Mouse (Mus musculus) liver, adult 2 months (tissue): ENCODE measurements around the gene Zfp580. TPM values are rescaled to one million over a fixed set of nuclear protein-coding genes. Genes with fewer than 3 reads are reported as not detected.
"Not testable (repeated sequence)": the region's sequence is repeated elsewhere in the genome, so short reads cannot be mapped to it uniquely, and the experiment has no call there.

ENCODE experiments used
- DNase-seq: peaks from one replicate; pipeline ENCODE4 v3.0.0-alpha.2; 2011; ENCODE audit warnings: low read depth, low spot score; ENCODE audit errors: extremely low read depth
- H3K27ac ChIP-seq: fragments of 200-500 bp; replicated peaks from 2 replicates; pipeline ENCODE4 v1.5.1; 2012; ENCODE audit warnings: low read depth, mild to moderate bottlenecking, control low read depth, inconsistent platforms, low read length; ENCODE audit not compliant: insufficient read depth
- H3K27me3 ChIP-seq: fragments of 200-500 bp; 2 replicates; pipeline ENCODE4 v1.6.1; 2012; ENCODE audit warnings: mild to moderate bottlenecking, moderate library complexity, low read length, inconsistent platforms; ENCODE audit not compliant: control insufficient read depth, insufficient read depth
- H3K36me3 ChIP-seq: fragments of 200-500 bp; 2 replicates; pipeline ENCODE4 v1.6.1; 2012; ENCODE audit warnings: low read length, inconsistent platforms; ENCODE audit not compliant: control insufficient read depth, insufficient read depth
- H3K4me1 ChIP-seq: fragments of 200-500 bp; 2 replicates; pipeline ENCODE4 v1.6.1; 2011; ENCODE audit warnings: low read length; ENCODE audit not compliant: control insufficient read depth, insufficient read depth
- H3K4me3 ChIP-seq: fragments of 200-500 bp; 2 replicates; pipeline ENCODE4 v1.5.1; 2011; ENCODE audit warnings: low read depth, mild to moderate bottlenecking, control low read depth, low read length, moderate library complexity; ENCODE audit not compliant: insufficient read depth
- H3K79me2 ChIP-seq: fragments of 200-500 bp; 2 replicates; pipeline ENCODE4 v1.6.1; 2012; ENCODE audit warnings: inconsistent platforms, mild to moderate bottlenecking, low read length, moderate library complexity; ENCODE audit not compliant: control insufficient read depth, insufficient read depth
- H3K9ac ChIP-seq: fragments of 200-500 bp; 2 replicates; pipeline ENCODE4 v1.6.1; 2012; ENCODE audit warnings: low read depth, mild to moderate bottlenecking, control low read depth, inconsistent platforms, low read length
- CTCF ChIP-seq: fragments of 200-500 bp; IDR thresholded peaks from 2 replicates; pipeline ENCODE4 v1.5.1; 2011; ENCODE audit warnings: low read depth, low read length, control low read depth
- POLR2A ChIP-seq: fragments of 200-500 bp; IDR thresholded peaks from 2 replicates; pipeline ENCODE4 v1.6.1; 2011; ENCODE audit warnings: low read length, control low read depth; ENCODE audit not compliant: insufficient read depth; ENCODE audit errors: extremely low read depth
- WGBS: fragments of 180-500 bp; shearing (Covaris S2); methylation state at CpG from one replicate; pipeline ENCODE4 v1.1.7; 2018; 5-methylcytosine and 5-hydroxymethylcytosine counted together
- polyA plus RNA-seq: library from polyadenylated mRNA; depleted of rRNA; stranded (reverse); fragments of >200 nt; gene quantifications from 2 replicates; pipeline ENCODE4 v1.2.3, GENCODE M21; 2012
- total RNA-seq: library from RNA; depleted of rRNA; stranded (reverse); fragments of >200 nt; gene quantifications from 2 replicates; pipeline ENCODE4 v1.2.3, GENCODE M21; 2014

The Zfp580 gene
- total and polyA plus RNA-seq, 2 experiments = 0.18 to 1.9 TPM

GRCm38 (mm10) chr7:5062360-5063001, 11.1 kb downstream of the Zfp580 start:
- H3K27me3 ChIP-seq = no peaks in the 10 kb centered on the region
- peak overlapping the region; percentile 84 for H3K9ac ChIP-seq
- WGBS = under 1% methylated on average over 49 of the region's 51 CpGs
- no peak for TF ChIP-seq CTCF
- TF ChIP-seq POLR2A = no peak
- H3K36me3 ChIP-seq = peaks cover 5% of the 10 kb centered on the region; the same call in 1 of the 2 replicates
- peaks cover 10% of the 10 kb centered on the region for H3K4me1 ChIP-seq
- H3K4me3 ChIP-seq = peak overlapping the region; percentile 74
- peak; percentile 68 for DNase-seq
- H3K27ac ChIP-seq = peak overlapping the region; percentile 79
- peaks cover 35% of the 10 kb centered on the region; the same call in 1 of the 2 replicates for H3K79me2 ChIP-seq

GRCm38 (mm10) chr7:5064886-5065285, 13.5 kb downstream of the Zfp580 start:
- WGBS = 79% methylated on average over 6 of the region's 6 CpGs
- no peak for DNase-seq
- Histone ChIP-seq H3K4me1 (peaks cover 10% of the 10 kb centered on the region), H3K79me2 (peaks cover 50% of the 10 kb centered on the region), H3K9ac (no peak overlapping the region), H3K27me3 (no peaks in the 10 kb centered on the region), H3K27ac (no peak overlapping the region), H3K36me3 (peaks cover 19% of the 10 kb centered on the region), H3K4me3 (no peak overlapping the region)
- no peak for TF ChIP-seq POLR2A
- TF ChIP-seq CTCF = no peak

- Histone ChIP-seq H3K36me3 (peaks cover 81% of the 10 kb centered on the region), H3K9ac (no peak overlapping the region), H3K27ac (no peak overlapping the region), H3K27me3 (no peaks in the 10 kb centered on the region), H3K4me3 (no peak overlapping the region), H3K79me2 (peaks cover 27% of the 10 kb centered on the region), H3K4me1 (no peaks in the 10 kb centered on the region)
- TF ChIP-seq POLR2A = no peak
- TF ChIP-seq CTCF = no peak
- 76% methylated on average over 1 of the region's 1 CpGs for WGBS
- DNase-seq = no peak
These were observed 22.2 kb downstream of the Zfp580 start for GRCm38 (mm10) chr7:5073586-5073985.

- TF ChIP-seq CTCF (no peak), POLR2A (no peak)
- Histone ChIP-seq H3K36me3 (peaks cover 74% of the 10 kb centered on the region), H3K27me3 (no peaks in the 10 kb centered on the region), H3K9ac (no peak overlapping the region), H3K27ac (no peak overlapping the region), H3K4me1 (no peaks in the 10 kb centered on the region), H3K79me2 (peaks cover 19% of the 10 kb centered on the region), H3K4me3 (no peak overlapping the region)
- DNase-seq = no peak
- 89% methylated on average over 5 of the region's 5 CpGs for WGBS
These were observed 23.6 kb downstream of the Zfp580 start for GRCm38 (mm10) chr7:5074984-5075383.

GRCm38 (mm10) chr7:5076931-5077330, 25.6 kb downstream of the Zfp580 start:
- DNase-seq = no peak
- Histone ChIP-seq H3K36me3 (peaks cover 55% of the 10 kb centered on the region), H3K27ac (no peak overlapping the region), H3K9ac (no peak overlapping the region), H3K4me1 (peaks cover 9% of the 10 kb centered on the region), H3K79me2 (peaks cover 16% of the 10 kb centered on the region), H3K4me3 (no peak overlapping the region), H3K27me3 (no peaks in the 10 kb centered on the region)
- WGBS = 89% methylated on average over 2 of the region's 2 CpGs
- TF ChIP-seq CTCF (no peak), POLR2A (no peak)

GRCm38 (mm10) chr7:5079365-5080009, 28.1 kb downstream of the Zfp580 start:
- not testable (repeated sequence) for DNase-seq, H3K27me3 ChIP-seq
- peaks cover 23% of the 10 kb centered on the region for H3K79me2 ChIP-seq
- 48% methylated on average over 9 of the region's 13 CpGs for WGBS
- H3K4me1 ChIP-seq = peaks cover 19% of the 10 kb centered on the region
- H3K4me3 ChIP-seq = peak overlapping the region; percentile 97
- H3K27ac ChIP-seq = peak overlapping the region; percentile 65; the same call in 1 of the 2 replicates
- H3K36me3 ChIP-seq = peaks cover 35% of the 10 kb centered on the region
- peak overlapping the region; percentile 61 for H3K9ac ChIP-seq
